Mouse (Mus musculus) limb, embryonic 14.5 days (tissue): Measurements from ENCODE around the gene Sarnp. TPM values are rescaled to one million over a fixed set of nuclear protein-coding genes. Genes with fewer than 3 reads are reported as not detected.

Source experiments
- ATAC-seq: fragments of 200-750 bp; cut with Nextera tagmentation; 2 replicates; pipeline ENCODE4 v1.8.0; 2017; ENCODE audit warnings: low read depth, moderate number of reproducible peaks, moderate TSS enrichment; ENCODE audit not compliant: low FRiP score
- DNase-seq: peaks from one replicate; pipeline ENCODE4 v3.0.0-alpha.2; 2015; ENCODE audit warnings: low spot score
- H3K27ac ChIP-seq: fragments of 300-500 bp; sonication (generic); replicated peaks from 2 replicates; pipeline ENCODE4 v1.5.1; 2014; ENCODE audit warnings: low read depth, mild to moderate bottlenecking, low read length, moderate library complexity, mixed read lengths
- H3K27me3 ChIP-seq: fragments of 300-500 bp; sonication (generic); 2 replicates; pipeline ENCODE4 v1.6.1; 2014; ENCODE audit warnings: low read length, mixed read lengths; ENCODE audit not compliant: control insufficient read depth, insufficient read depth
- H3K36me3 ChIP-seq: fragments of 300-500 bp; sonication (generic); 2 replicates; pipeline ENCODE4 v1.6.1; 2014; ENCODE audit warnings: mild to moderate bottlenecking, low read length, moderate library complexity, mixed read lengths; ENCODE audit not compliant: control insufficient read depth, insufficient read depth
- H3K4me1 ChIP-seq: fragments of 300-500 bp; sonication (generic); 2 replicates; pipeline ENCODE4 v1.6.1; 2014; ENCODE audit warnings: antibody characterized with exemption, low read length, mixed read lengths; ENCODE audit not compliant: control insufficient read depth, insufficient read depth
- H3K4me2 ChIP-seq: fragments of 300-500 bp; sonication (generic); replicated peaks from 2 replicates; pipeline ENCODE4 v1.6.1; 2014; ENCODE audit warnings: low read depth, mild to moderate bottlenecking, low read length, moderate library complexity; ENCODE audit not compliant: severe bottlenecking
- H3K4me3 ChIP-seq: fragments of 300-500 bp; sonication (generic); replicated peaks from 2 replicates; pipeline ENCODE4 v1.5.1; 2014; ENCODE audit warnings: low read length
- H3K9ac ChIP-seq: fragments of 300-500 bp; sonication (generic); 2 replicates; pipeline ENCODE4 v1.6.1; 2014; ENCODE audit warnings: mild to moderate bottlenecking, low read depth, low read length, moderate library complexity; ENCODE audit not compliant: severe bottlenecking
- H3K9me3 ChIP-seq: fragments of 300-500 bp; sonication (generic); 2 replicates; pipeline ENCODE4 v1.6.1; 2016; ENCODE audit warnings: low read length; ENCODE audit not compliant: control insufficient read depth
- POLR2A ChIP-seq: fragments of 200-500 bp; IDR thresholded peaks from 2 replicates; pipeline ENCODE4 v1.8.0; 2012; ENCODE audit warnings: inconsistent platforms, mild to moderate bottlenecking, moderate library complexity, borderline replicate concordance; ENCODE audit not compliant: insufficient read depth, insufficient read length; ENCODE audit errors: extremely low read depth
- WGBS: fragments of 180-500 bp; shearing (Covaris S2); extraction: QIAGEN DNeasy Blood & Tissue Kit; methylation state at CpG from one replicate; pipeline ENCODE4 v1.1.7; 2014; 5-methylcytosine and 5-hydroxymethylcytosine counted together
- polyA plus RNA-seq, 2 experiments: library from polyadenylated mRNA; depleted of rRNA in 1 of 2; stranded (reverse) in 1 of 2; unstranded in 1 of 2; fragments of >200 nt; fragmentation: Nextera tagmentation in 1 of 2; extraction: Ambion mirVana in 1 of 2; gene quantifications; 2 replicates each; pipeline versions ENCODE4 v1.2.1 to v1.2.3; 2012 to 2014

Gene Sarnp
- polyA plus RNA-seq, 2 experiments, result 122 to 200 TPM

DNA sequence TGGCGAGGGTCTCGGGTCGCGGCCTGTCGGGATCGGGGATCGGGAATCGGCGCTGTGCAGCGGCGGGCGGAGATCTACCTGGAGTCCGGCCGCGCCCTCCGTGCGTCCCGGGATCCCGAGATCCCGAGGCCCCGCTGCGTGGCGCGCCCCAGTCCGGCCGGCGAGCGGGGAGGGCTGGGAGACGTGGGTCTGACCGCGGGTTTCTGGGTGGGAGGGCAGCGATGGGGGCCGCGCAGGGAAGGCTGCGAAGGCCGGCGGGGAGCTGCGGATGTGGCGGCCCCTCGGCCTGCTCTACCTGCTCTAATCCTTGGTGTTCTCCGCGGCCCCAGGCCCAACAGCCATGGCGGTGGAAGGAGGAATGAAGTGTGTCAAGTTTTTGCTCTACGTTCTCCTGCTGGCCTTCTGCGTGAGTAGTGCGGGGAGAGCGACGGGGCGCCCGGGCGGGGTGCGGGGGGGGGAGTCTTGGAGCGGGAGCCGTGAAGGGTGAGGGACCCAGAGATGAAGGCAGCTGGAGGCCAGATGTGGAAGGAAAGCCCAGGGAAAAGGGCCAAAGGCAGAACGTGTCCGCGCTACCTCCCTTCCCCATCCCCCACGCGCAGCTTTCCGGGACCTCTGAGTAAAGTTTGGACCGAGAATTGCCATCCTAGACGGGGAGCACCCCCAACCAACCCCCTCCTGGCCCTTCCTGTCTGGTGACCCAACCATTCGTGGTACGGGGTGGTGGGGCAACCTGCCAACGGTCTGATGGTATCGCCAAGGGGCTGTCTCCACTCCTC lies 93.1 kb downstream of the Sarnp start:
- DNase-seq (peak; percentile 77), ATAC-seq (peak; percentile 35)
- Histone ChIP-seq H3K4me3 (peak overlapping the region; percentile 91), H3K36me3 (peaks cover 38% of the 10 kb centered on the region), H3K9me3 (no peaks in the 10 kb centered on the region), H3K4me2 (peak overlapping the region; percentile 72), H3K4me1 (peaks cover 24% of the 10 kb centered on the region), H3K27me3 (no peaks in the 10 kb centered on the region), H3K9ac (peak overlapping the region; percentile 97), H3K27ac (peak overlapping the region; percentile 96)
- WGBS, result under 1% methylated on average over 42 of the region's 66 CpGs
- no peak for TF ChIP-seq POLR2A

DNA sequence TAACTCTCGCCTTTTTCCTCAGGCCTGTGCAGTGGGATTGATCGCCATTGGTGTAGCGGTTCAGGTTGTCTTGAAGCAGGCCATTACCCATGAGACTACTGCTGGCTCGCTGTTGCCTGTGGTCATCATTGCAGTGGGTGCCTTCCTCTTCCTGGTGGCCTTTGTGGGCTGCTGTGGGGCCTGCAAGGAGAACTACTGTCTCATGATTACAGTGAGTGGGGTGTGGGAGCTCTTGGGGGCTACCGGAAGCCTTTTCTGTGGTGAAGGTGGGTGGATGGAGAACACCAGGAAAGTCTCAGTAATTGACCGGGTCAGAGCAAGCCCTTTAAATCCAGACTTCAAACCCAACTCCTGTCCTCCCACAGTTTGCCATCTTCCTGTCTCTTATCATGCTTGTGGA lies 94.3 kb downstream of the Sarnp start:
- Histone ChIP-seq H3K4me2 (peak overlapping the region; percentile 72), H3K4me1 (peaks cover 24% of the 10 kb centered on the region), H3K36me3 (peaks cover 47% of the 10 kb centered on the region), H3K9ac (0 out of 2 replicates have a peak overlapping the region, but pooled peaks have one; percentile 97), H3K4me3 (peak overlapping the region; percentile 91), H3K9me3 (no peaks in the 10 kb centered on the region), H3K27me3 (no peaks in the 10 kb centered on the region), H3K27ac (no peak overlapping the region)
- TF ChIP-seq POLR2A, result no peak
- ATAC-seq (no peak), DNase-seq (no peak)
- WGBS, result 84% methylated on average over 6 of the region's 6 CpGs

DNA sequence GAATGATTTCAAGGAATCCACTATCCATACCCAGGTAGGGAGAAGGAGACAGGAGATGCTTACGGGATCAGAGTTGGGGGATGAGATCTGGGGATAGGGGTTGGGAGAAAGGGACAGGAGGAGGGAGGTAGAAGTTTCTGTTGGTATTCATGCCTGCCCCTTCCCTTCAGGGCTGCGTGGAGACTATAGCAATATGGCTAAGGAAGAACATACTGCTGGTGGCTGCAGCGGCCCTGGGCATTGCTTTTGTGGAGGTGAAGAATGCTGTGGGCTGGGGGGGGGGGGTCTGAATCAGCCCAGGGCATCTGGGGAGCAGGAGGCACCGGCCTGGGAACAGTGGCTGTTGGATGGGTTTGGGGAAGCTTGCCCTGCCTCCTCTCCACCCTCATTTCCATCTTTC lies 95.1 kb downstream of the Sarnp start:
- peaks cover 24% of the 10 kb centered on the region for H3K4me1 ChIP-seq
- no peak for TF ChIP-seq POLR2A
- DNase-seq, result no peak
- no peak overlapping the region for H3K4me3 ChIP-seq
- no peak overlapping the region for H3K4me2 ChIP-seq
- H3K27ac ChIP-seq, result no peak overlapping the region
- peaks cover 55% of the 10 kb centered on the region for H3K36me3 ChIP-seq
- no peaks in the 10 kb centered on the region for H3K27me3 ChIP-seq
- no peak overlapping the region for H3K9ac ChIP-seq
- 96% methylated on average over 4 of the region's 4 CpGs for WGBS
- ATAC-seq, result no peak
- H3K9me3 ChIP-seq, result no peaks in the 10 kb centered on the region

DNA sequence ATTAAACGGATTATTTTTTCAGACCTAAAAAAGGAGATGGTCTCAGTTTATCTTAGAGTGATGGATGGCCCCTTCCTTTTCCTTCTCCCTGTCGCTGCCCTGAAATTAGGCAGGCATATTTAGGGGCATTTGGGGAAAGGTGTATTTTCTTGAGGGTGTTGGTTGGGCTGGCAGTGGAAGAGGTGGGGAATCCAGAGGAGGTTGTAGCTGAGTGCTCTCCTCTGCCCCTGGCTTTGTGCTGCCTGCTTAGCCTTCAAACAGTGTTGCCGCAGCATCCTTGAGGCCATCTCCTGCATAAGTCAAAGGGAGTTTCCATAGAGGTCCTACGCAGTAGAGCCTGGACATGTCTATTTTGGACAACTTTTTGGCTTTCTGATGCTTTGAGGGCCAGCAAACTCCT lies 95.7 kb downstream of the Sarnp start:
- WGBS, result 86% methylated on average over 4 of the region's 4 CpGs
- no peak overlapping the region for H3K4me2 ChIP-seq

DNA sequence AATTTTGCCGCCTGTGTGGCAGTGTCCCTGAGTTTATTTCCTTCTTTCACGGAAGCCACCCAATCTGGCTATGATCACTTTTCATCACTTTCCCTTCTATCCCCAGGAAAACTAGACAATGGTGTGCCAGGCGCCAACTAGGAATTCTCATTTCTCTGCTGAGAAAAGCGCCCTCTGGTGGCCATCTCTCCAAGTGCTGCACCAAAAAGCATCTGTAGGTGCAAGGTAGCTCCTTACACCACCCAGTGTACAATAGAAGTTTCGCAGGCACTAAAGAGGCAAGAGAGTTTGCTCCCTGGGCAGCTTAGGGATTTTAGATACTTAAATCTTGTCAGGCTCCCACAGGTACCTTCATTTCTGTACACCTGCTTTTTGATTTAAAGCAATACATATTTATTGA lies 96.1 kb downstream of the Sarnp start:
- 0 out of 2 replicates have a peak, but pooled peaks have one; percentile 24 for ATAC-seq
- Histone ChIP-seq H3K4me3 (no peak overlapping the region), H3K4me2 (no peak overlapping the region), H3K27ac (no peak overlapping the region), H3K36me3 (peaks cover 63% of the 10 kb centered on the region), H3K27me3 (no peaks in the 10 kb centered on the region), H3K9me3 (no peaks in the 10 kb centered on the region), H3K9ac (no peak overlapping the region), H3K4me1 (peaks cover 24% of the 10 kb centered on the region)
- no peak for TF ChIP-seq POLR2A
- 8% methylated on average over 5 of the region's 5 CpGs for WGBS
- peak; percentile 93 for DNase-seq

More for the DNA sequence above, 95.7 kb downstream of the Sarnp start:
- 0 out of 2 replicates have a peak overlapping the region, but pooled peaks have one; percentile 34 for H3K27ac ChIP-seq
- ATAC-seq, result no peak
- peaks cover 60% of the 10 kb centered on the region for H3K36me3 ChIP-seq
- no peak overlapping the region for H3K4me3 ChIP-seq
- H3K9me3 ChIP-seq, result no peaks in the 10 kb centered on the region
- H3K4me1 ChIP-seq, result peaks cover 24% of the 10 kb centered on the region
- no peaks in the 10 kb centered on the region for H3K27me3 ChIP-seq
- TF ChIP-seq POLR2A, result no peak
- DNase-seq, result no peak
- H3K9ac ChIP-seq, result no peak overlapping the region
